Mouse (Mus musculus) cerebellum, adult 2 months (tissue): ENCODE measurements around the gene B3gnt8.

Experiments used
- CTCF ChIP-seq: fragments of 200-500 bp; IDR thresholded peaks from 2 replicates; pipeline ENCODE4 v1.5.1; 2011; ENCODE audit warnings: low read depth, mild to moderate bottlenecking, control low read depth, low read length, moderate library complexity, borderline replicate concordance; ENCODE audit not compliant: insufficient read depth
- POLR2A ChIP-seq: fragments of 200-500 bp; IDR thresholded peaks from 2 replicates; pipeline ENCODE4 v1.6.1; 2011; ENCODE audit warnings: low read length, control low read depth, borderline replicate concordance; ENCODE audit not compliant: insufficient read depth

DNA sequence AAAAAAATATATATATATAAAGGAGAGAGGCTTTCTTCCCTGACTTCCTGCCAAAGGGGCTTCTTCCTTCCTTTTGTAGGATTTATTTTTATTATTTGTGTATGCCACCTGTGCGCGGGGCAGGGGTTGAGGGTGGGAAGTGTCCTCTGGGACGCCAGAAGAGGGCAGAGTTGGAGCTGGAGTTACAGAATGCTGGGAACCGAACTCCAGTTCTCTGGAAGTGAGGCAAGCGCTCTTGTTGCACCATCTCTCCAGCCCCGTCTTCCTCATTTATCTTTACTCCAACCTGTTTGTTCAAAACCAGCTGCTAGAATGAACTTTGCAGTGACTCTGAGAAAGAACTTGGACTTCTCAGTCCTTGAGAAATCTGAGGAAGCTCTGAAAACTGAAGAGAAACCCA lies 53.5 kb downstream of the B3gnt8 start:
- TF ChIP-seq POLR2A (no peak), CTCF (no peak)
